Mouse (Mus musculus): ENCODE data around the gene Gm10959. TPM values are rescaled to one million over a fixed set of nuclear protein-coding genes. Genes with fewer than 3 reads are reported as not detected.

The Gm10959 gene
- total RNA-seq, 2 experiments from 2014 or later = not detected

DNA sequence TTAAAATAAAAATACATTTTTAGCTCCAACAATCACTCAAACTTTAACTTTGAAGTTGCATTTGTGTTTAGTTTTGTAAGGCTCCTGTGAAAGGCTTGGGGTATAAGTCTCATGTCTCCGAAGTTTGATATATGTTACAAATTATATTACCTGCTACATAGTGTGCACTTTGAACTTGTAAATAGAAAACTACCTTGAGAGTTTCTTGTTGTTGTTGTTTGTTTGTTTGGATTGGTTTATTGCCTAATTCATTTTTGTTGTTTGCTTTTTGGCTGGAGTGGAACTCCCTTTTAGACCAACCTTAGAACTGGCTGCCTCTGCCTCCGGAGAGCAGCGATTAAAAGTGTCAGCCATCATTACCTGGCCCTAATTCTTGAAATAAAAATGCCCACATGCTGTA, 24.4 kb downstream of the Gm10959 start, which contains the start of gene Fabp2:
TSS of gene Fabp2 (plus strand) at position 301 of the 400 bp plus-strand sequence.
- DNase-seq (ENCODE audit: low spot score in 2 of 2) = no peak

GRCm38 (mm10) chr3:122888371-122888819, 30.8 kb downstream of the Gm10959 start:
- DNase-seq (ENCODE audit: low spot score in 2 of 2) = no peak

- DNase-seq (ENCODE audit: low spot score in 2 of 2) = no peak
Measured at GRCm38 (mm10) chr3:122887505-122888301, 31.5 kb downstream of the Gm10959 start.

DNA sequence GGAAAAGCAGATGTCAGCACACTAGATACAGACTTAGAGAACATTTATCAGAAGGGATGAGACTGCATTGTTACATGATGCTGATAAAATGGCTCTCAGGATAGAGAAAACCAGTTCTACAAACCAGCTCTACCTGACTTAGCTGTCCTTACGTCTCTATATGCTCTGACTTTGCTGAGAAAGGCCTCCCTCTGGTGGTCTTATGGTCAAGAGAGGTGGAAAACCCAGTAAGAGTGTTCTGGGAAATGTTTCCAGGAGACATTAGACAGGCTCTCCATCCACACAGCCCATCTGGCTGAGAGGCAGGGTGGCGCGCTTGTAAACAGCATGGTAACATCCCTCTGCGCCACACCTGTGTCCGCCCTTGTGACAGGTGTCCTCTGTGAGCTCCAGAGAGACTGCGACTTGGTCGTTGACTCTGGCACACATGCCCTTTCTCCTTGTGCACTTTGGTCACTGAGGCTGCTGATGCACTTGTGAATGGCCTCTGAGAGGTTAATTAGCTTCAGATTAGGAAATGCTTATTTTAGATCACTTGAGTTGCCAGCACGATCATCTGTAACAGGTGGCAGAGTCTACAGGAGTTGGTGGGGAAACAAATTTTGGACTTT, 40.4 kb downstream of the Gm10959 start:
- DNase-seq (ENCODE audit: low spot score in 2 of 2) = no peak

DNA sequence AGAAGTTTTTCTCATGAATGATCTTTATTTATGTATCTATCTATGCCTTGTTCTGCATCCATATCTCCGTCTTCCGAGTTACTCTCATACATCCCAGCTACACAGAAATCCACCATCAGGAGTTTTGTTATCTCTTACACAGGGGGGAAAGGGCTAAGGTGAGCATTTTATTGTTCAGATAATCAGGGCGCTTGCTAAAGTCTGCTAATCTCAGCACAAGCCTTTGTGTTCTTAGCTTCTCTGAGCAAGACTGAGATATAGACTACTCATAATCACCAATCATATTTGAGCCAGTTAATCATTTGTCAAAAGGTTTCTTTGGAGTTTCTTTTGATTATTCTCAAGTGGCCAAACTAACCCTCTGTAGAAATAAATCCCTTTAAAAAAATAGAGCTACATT, 41.6 kb downstream of the Gm10959 start:
- no peak for DNase-seq (ENCODE audit: low spot score in 2 of 2)

- no peak for DNase-seq (ENCODE audit: low spot score in 2 of 2)
Measured at GRCm38 (mm10) chr3:122876870-122877269, 42.3 kb downstream of the Gm10959 start.

GRCm38 (mm10) chr3:122871596-122871995, 47.6 kb downstream of the Gm10959 start:
- DNase-seq (ENCODE audit: low spot score in 2 of 2) = no peak

DNA sequence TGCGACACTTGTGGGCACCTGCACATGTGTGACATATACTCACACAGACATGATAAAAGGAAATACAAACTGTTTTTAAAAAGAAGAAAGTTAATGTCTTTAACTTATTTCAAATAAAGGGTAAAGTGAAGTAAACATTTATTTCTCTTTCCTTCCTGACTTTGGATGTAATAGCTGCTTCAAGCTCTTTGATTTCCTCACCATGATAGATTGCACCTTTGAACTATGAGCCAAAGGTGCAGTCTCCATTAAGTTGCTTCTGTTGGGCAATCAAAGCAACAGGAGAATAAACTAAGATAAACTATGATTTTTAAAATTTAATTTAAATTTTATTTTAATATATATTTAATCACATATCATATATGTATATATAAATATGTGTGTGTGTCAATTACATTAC, 50.9 kb downstream of the Gm10959 start:
- no peak for DNase-seq (ENCODE audit: low spot score in 2 of 2)

GRCm38 (mm10) chr3:122865092-122865491, 54.1 kb downstream of the Gm10959 start:
- DNase-seq (ENCODE audit: low spot score in 2 of 2) = no peak

Other genes with a start within 250 kb of the Gm10959 start
- gene Pde5a, start 190.4 kb downstream of the Gm10959 start, total RNA-seq (2021) = 10 to 100 TPM; 30.7 to 31.2 TPM
- gene Fabp2, start 24.3 kb downstream of the Gm10959 start, total RNA-seq (2021) = 1 to 10 TPM in 1 of 2 experiments, not detected in 1; 6.1 TPM
- gene 1810037I17Rik, start 4.8 kb upstream of the Gm10959 start, total RNA-seq (2021) = 10 to 100 TPM; 58.1 to 67.2 TPM
- gene Usp53, start 65.2 kb upstream of the Gm10959 start, total RNA-seq (2021) = 10 to 100 TPM; 28.8 to 34.1 TPM
- 10 to 100 TPM in 1 of 2 experiments, 1 to 10 TPM in 1; 6.6 to 19.0 TPM for gene Myoz2, start 115.7 kb upstream of the Gm10959 start, total RNA-seq (2021)

All from adrenal gland, postnatal 4 days (tissue).